Mouse (Mus musculus): Measurements from ENCODE around the gene Elane. TPM values are rescaled to one million over a fixed set of nuclear protein-coding genes. Genes with fewer than 3 reads are reported as not detected.

The Elane gene
- polyA plus RNA-seq, 1 experiment from 2014 or later, result 0.33 TPM

- peaks cover 66% of the 10 kb centered on the region for H3K27me3 ChIP-seq
- no peak overlapping the region for H3K27ac ChIP-seq
- H3K4me1 ChIP-seq, result peaks cover 53% of the 10 kb centered on the region
- no peaks in the 10 kb centered on the region for H3K36me3 ChIP-seq
- 2% methylated on average over 21 of the region's 21 CpGs for WGBS
- H3K9ac ChIP-seq, result no peak overlapping the region
- no peaks in the 10 kb centered on the region for H3K9me3 ChIP-seq
- ATAC-seq (ENCODE audit: insufficient number of reproducible peaks, insufficient read depth, low FRiP score, low TSS enrichment), result no peak
- H3K4me3 ChIP-seq, result peak overlapping the region; percentile 17; the same call in 1 of the 2 replicates
- peak overlapping the region; percentile 35 for H3K4me2 ChIP-seq (replicated peaks)
Observed at GRCm38 (mm10) chr10:79919251-79919849, 33.3 kb downstream of the Elane start.

- Histone ChIP-seq H3K36me3 (no peaks in the 10 kb centered on the region), H3K4me2 (replicated peaks) (peak overlapping the region; percentile 47), H3K27ac (no peak overlapping the region), H3K9ac (0 out of 2 replicates have a peak overlapping the region, but pooled peaks have one; percentile 2), H3K27me3 (peaks cover 66% of the 10 kb centered on the region), H3K4me3 (peak overlapping the region; percentile 27), H3K4me1 (peaks cover 47% of the 10 kb centered on the region), H3K9me3 (no peaks in the 10 kb centered on the region)
- peak; percentile 24; the same call in 1 of the 2 replicates for ATAC-seq (ENCODE audit: insufficient number of reproducible peaks, insufficient read depth, low FRiP score, low TSS enrichment)
- WGBS, result 15% methylated on average over 26 of the region's 26 CpGs
Observed at GRCm38 (mm10) chr10:79920056-79920890, 34.2 kb downstream of the Elane start.

- H3K27ac ChIP-seq, result no peak within 1 kb of the TSS
- H3K4me1 ChIP-seq, result peaks cover 46% of the 10 kb centered on the region
- 3% methylated on average over 39 of the region's 41 CpGs for WGBS
- peak within 1 kb of the TSS; percentile 47 for H3K4me2 ChIP-seq (replicated peaks)
- no peaks in the 10 kb centered on the region for H3K36me3 ChIP-seq
- H3K4me3 ChIP-seq, result peak within 1 kb of the TSS; percentile 27
- no peak for ATAC-seq (ENCODE audit: insufficient number of reproducible peaks, insufficient read depth, low FRiP score, low TSS enrichment)
- no peaks in the 10 kb centered on the region for H3K9me3 ChIP-seq
- peak within 1 kb of the TSS; percentile 31 for H3K9ac ChIP-seq
- peaks cover 66% of the 10 kb centered on the region for H3K27me3 ChIP-seq
Observed at GRCm38 (mm10) chr10:79920958-79921535, 35.0 kb downstream of the Elane start, which contains the start of gene R3hdm4. TSS of gene R3hdm4 (minus strand) at chr10:79921208.

- H3K4me3 ChIP-seq, result peak overlapping the region; percentile 27
- no peak for ATAC-seq (ENCODE audit: insufficient number of reproducible peaks, insufficient read depth, low FRiP score, low TSS enrichment)
- H3K27me3 ChIP-seq, result peaks cover 66% of the 10 kb centered on the region
- H3K4me1 ChIP-seq, result peaks cover 49% of the 10 kb centered on the region
- H3K9ac ChIP-seq, result peak overlapping the region; percentile 31
- WGBS, result 1% methylated on average over 34 of the region's 34 CpGs
- no peaks in the 10 kb centered on the region for H3K9me3 ChIP-seq
- H3K27ac ChIP-seq, result no peak overlapping the region
- no peaks in the 10 kb centered on the region for H3K36me3 ChIP-seq
- H3K4me2 ChIP-seq (replicated peaks), result peak overlapping the region; percentile 47
Observed at GRCm38 (mm10) chr10:79921572-79921971, 35.5 kb downstream of the Elane start.

GRCm38 (mm10) chr10:79924998-79925784 lies 39.1 kb downstream of the Elane start:
- Histone ChIP-seq H3K4me3 (no peak overlapping the region), H3K9ac (no peak overlapping the region), H3K9me3 (no peaks in the 10 kb centered on the region), H3K27me3 (peaks cover 35% of the 10 kb centered on the region), H3K27ac (no peak overlapping the region), H3K4me1 (peaks cover 46% of the 10 kb centered on the region), H3K36me3 (no peaks in the 10 kb centered on the region), H3K4me2 (replicated peaks) (peak overlapping the region; percentile 86; the same call in 1 of the 2 replicates)
- no peak for ATAC-seq (ENCODE audit: insufficient number of reproducible peaks, insufficient read depth, low FRiP score, low TSS enrichment)
- WGBS, result 10% methylated on average over 29 of the region's 29 CpGs

- H3K36me3 ChIP-seq, result peaks cover 5% of the 10 kb centered on the region
- peaks cover 38% of the 10 kb centered on the region for H3K4me1 ChIP-seq
- peak overlapping the region; percentile 86 for H3K4me2 ChIP-seq (replicated peaks)
- peak overlapping the region; percentile 96 for H3K4me3 ChIP-seq
- peak overlapping the region; percentile 97 for H3K27ac ChIP-seq
- peak overlapping the region; percentile 91 for H3K9ac ChIP-seq
- H3K9me3 ChIP-seq, result no peaks in the 10 kb centered on the region
- WGBS, result 13% methylated on average over 14 of the region's 15 CpGs
- peak; percentile 3; the same call in 1 of the 2 replicates for ATAC-seq (ENCODE audit: insufficient number of reproducible peaks, insufficient read depth, low FRiP score, low TSS enrichment)
- H3K27me3 ChIP-seq, result peaks cover 27% of the 10 kb centered on the region
Observed at GRCm38 (mm10) chr10:79925785-79926490, 39.9 kb downstream of the Elane start.

GRCm38 (mm10) chr10:79926491-79927323 lies 40.7 kb downstream of the Elane start, which contains the start of gene Arid3a:
TSS of gene Arid3a (plus strand) at chr10:79927043.
- H3K4me1 ChIP-seq, result peaks cover 34% of the 10 kb centered on the region
- peak within 1 kb of the TSS; percentile 86 for H3K4me2 ChIP-seq (replicated peaks)
- H3K36me3 ChIP-seq, result peaks cover 12% of the 10 kb centered on the region
- peak within 1 kb of the TSS; percentile 97 for H3K27ac ChIP-seq
- WGBS, result under 1% methylated on average over 63 of the region's 63 CpGs
- peak within 1 kb of the TSS; percentile 91 for H3K9ac ChIP-seq
- H3K4me3 ChIP-seq, result peak within 1 kb of the TSS; percentile 96
- ATAC-seq (ENCODE audit: insufficient number of reproducible peaks, insufficient read depth, low FRiP score, low TSS enrichment), result peak; percentile 54
- no peaks in the 10 kb centered on the region for H3K9me3 ChIP-seq
- peaks cover 20% of the 10 kb centered on the region for H3K27me3 ChIP-seq

- Histone ChIP-seq H3K4me3 (peak overlapping the region; percentile 96), H3K36me3 (peaks cover 20% of the 10 kb centered on the region), H3K9ac (peak overlapping the region; percentile 91), H3K4me1 (peaks cover 41% of the 10 kb centered on the region), H3K27ac (peak overlapping the region; percentile 97), H3K9me3 (no peaks in the 10 kb centered on the region), H3K4me2 (replicated peaks) (peak overlapping the region; percentile 86), H3K27me3 (peaks cover 12% of the 10 kb centered on the region)
- ATAC-seq (ENCODE audit: insufficient number of reproducible peaks, insufficient read depth, low FRiP score, low TSS enrichment), result peak; percentile 6; the same call in 1 of the 2 replicates
- under 1% methylated on average over 54 of the region's 54 CpGs for WGBS
Observed at GRCm38 (mm10) chr10:79927324-79928029, 41.4 kb downstream of the Elane start.

GRCm38 (mm10) chr10:79928030-79928694 lies 42.1 kb downstream of the Elane start:
- H3K27me3 ChIP-seq, result peaks cover 5% of the 10 kb centered on the region
- peak overlapping the region; percentile 86 for H3K4me2 ChIP-seq (replicated peaks)
- H3K27ac ChIP-seq, result peak overlapping the region; percentile 97
- H3K36me3 ChIP-seq, result peaks cover 27% of the 10 kb centered on the region
- H3K9me3 ChIP-seq, result no peaks in the 10 kb centered on the region
- peak overlapping the region; percentile 96 for H3K4me3 ChIP-seq
- 0% methylated on average over 29 of the region's 29 CpGs for WGBS
- peaks cover 48% of the 10 kb centered on the region for H3K4me1 ChIP-seq
- peak overlapping the region; percentile 91 for H3K9ac ChIP-seq
- no peak for ATAC-seq (ENCODE audit: insufficient number of reproducible peaks, insufficient read depth, low FRiP score, low TSS enrichment)
